Mouse (Mus musculus) C2C12 (cell line): Measurements from ENCODE around the gene Gm38431.

ENCODE experiments used
- CTCF ChIP-seq: IDR thresholded peaks from one replicate; pipeline ENCODE4 v1.5.1; 2011; ENCODE audit not compliant: control insufficient read depth, insufficient read depth, insufficient read length
- USF1 ChIP-seq: IDR thresholded peaks from one replicate; pipeline ENCODE4 v1.6.1; 2011; ENCODE audit warnings: low read depth, mild to moderate bottlenecking, control low read depth, moderate library complexity

- TF ChIP-seq CTCF (no peak), USF1 (no peak)
Observed at GRCm38 (mm10) chr9:21083324-21083723, 8.5 kb downstream of the Gm38431 start.
